8 mouse cellular contexts compared by ENCODE assay signal in genomic region chr19:3767276-3767780, GRCm38 (mm10). TPM values are rescaled to one million over a fixed set of nuclear protein-coding genes. Genes with fewer than 3 reads are reported as not detected.
A peak's percentile ranks its signal among the peaks of the same experiment; 100 is the strongest.
DNase-seq lines count a peak whose midpoint lies in the region; ATAC-seq and TF ChIP-seq lines count a peak whose summit lies in the region.

Kmt5b (plus strand) TSS chr19:3767421.

- H3K27ac ChIP-seq in ES-Bruce4 (ENCODE audit: insufficient read depth, low read length): peak within 1 kb of the TSS; percentile 86
- peak within 1 kb of the TSS; percentile 100 for H3K27ac ChIP-seq in embryonic fibroblast, embryonic 13.5 days (ENCODE audit: insufficient read depth, low read length)
- peak within 1 kb of the TSS; percentile 100 for H3K27ac ChIP-seq in heart, embryonic 10.5 days
- H3K27ac ChIP-seq in kidney, embryonic 16.5 days (ENCODE audit: low read length): peak within 1 kb of the TSS; percentile 100
- peak within 1 kb of the TSS; percentile 99 for H3K27ac ChIP-seq in liver, embryonic 13.5 days
- peak within 1 kb of the TSS; percentile 100 for H3K27ac ChIP-seq in neural tube, embryonic 11.5 days (ENCODE audit: low read depth, low read length)

- peak; percentile 92 for TF ChIP-seq POLR2A in ES-Bruce4 (IDR thresholded peaks at IDR 0.05; ENCODE audit: insufficient read depth, low read length)
- peak; percentile 93 for TF ChIP-seq POLR2A in embryonic fibroblast, embryonic 13.5 days (IDR thresholded peaks at IDR 0.05; ENCODE audit: low read depth, low read length)

- ATAC-seq in kidney, embryonic 16.5 days (ENCODE audit: low FRiP score, low TSS enrichment): peak; percentile 47
- ATAC-seq in liver, embryonic 13.5 days (ENCODE audit: low read depth): no peak
- peak; percentile 74 for ATAC-seq in neural tube, embryonic 11.5 days (ENCODE audit: insufficient read depth, low FRiP score, low TSS enrichment)

- peak within 1 kb of the TSS; percentile 96 for H3K9ac ChIP-seq in ES-Bruce4 (ENCODE audit: low read depth, poor library complexity, severe bottlenecking)
- peak within 1 kb of the TSS; percentile 100 for H3K9ac ChIP-seq in kidney, embryonic 16.5 days (replicated peaks; ENCODE audit: low read length)
- peak within 1 kb of the TSS; percentile 99 for H3K9ac ChIP-seq in liver, embryonic 13.5 days
- H3K9ac ChIP-seq in neural tube, embryonic 11.5 days (ENCODE audit: low read length): peak within 1 kb of the TSS; percentile 100

- peaks cover 2% of the 10 kb centered on the region for H3K4me1 ChIP-seq in ES-Bruce4 (ENCODE audit: control insufficient read depth, insufficient read depth, low read length)
- H3K4me1 ChIP-seq in embryonic fibroblast, embryonic 13.5 days (ENCODE audit: control insufficient read depth, insufficient read depth, low read length): peaks cover 5% of the 10 kb centered on the region; the same call in 1 of the 2 replicates
- peaks cover 9% of the 10 kb centered on the region for H3K4me1 ChIP-seq in heart, embryonic 10.5 days
- peaks cover 11% of the 10 kb centered on the region for H3K4me1 ChIP-seq in kidney, embryonic 16.5 days (ENCODE audit: insufficient read depth, low read length)
- H3K4me1 ChIP-seq in liver, embryonic 13.5 days (replicated peaks): peaks cover 27% of the 10 kb centered on the region
- peaks cover 12% of the 10 kb centered on the region for H3K4me1 ChIP-seq in neural tube, embryonic 11.5 days (ENCODE audit: control insufficient read depth, insufficient read depth, low read length)

- no peaks in the 10 kb centered on the region for H3K36me3 ChIP-seq in ES-Bruce4 (ENCODE audit: control insufficient read depth, insufficient read depth, low read length, poor library complexity, severe bottlenecking)
- 0 out of 2 replicates have a peak, but pooled peaks cover 5% of the 10 kb centered on the region for H3K36me3 ChIP-seq in heart, embryonic 10.5 days
- H3K36me3 ChIP-seq in kidney, embryonic 16.5 days (ENCODE audit: insufficient read depth, low read length): no peaks in the 10 kb centered on the region
- 0 out of 2 replicates have a peak, but pooled peaks cover 5% of the 10 kb centered on the region for H3K36me3 ChIP-seq in liver, embryonic 13.5 days
- H3K36me3 ChIP-seq in neural tube, embryonic 11.5 days (ENCODE audit: control insufficient read depth, insufficient read depth, low read length): no peaks in the 10 kb centered on the region

- H3K4me3 ChIP-seq in ES-Bruce4 (ENCODE audit: low read depth, low read length): peak within 1 kb of the TSS; percentile 63
- peak within 1 kb of the TSS; percentile 82 for H3K4me3 ChIP-seq in embryonic fibroblast, embryonic 13.5 days (ENCODE audit: insufficient read depth, low read length)
- H3K4me3 ChIP-seq in heart, embryonic 10.5 days: peak within 1 kb of the TSS; percentile 100
- H3K4me3 ChIP-seq in kidney, embryonic 16.5 days (ENCODE audit: low read length): peak within 1 kb of the TSS; percentile 85
- peak within 1 kb of the TSS; percentile 98 for H3K4me3 ChIP-seq in liver, embryonic 13.5 days (replicated peaks)
- H3K4me3 ChIP-seq in neural tube, embryonic 11.5 days (ENCODE audit: low read depth, low read length): peak within 1 kb of the TSS; percentile 98

- DNase-seq in adrenal gland, adult 2 months: no peak
- DNase-seq in heart, embryonic 10.5 days (ENCODE audit: low spot score): peak; percentile 87
- DNase-seq in liver, embryonic 13.5 days: peak; percentile 29
- no peak for DNase-seq in neural tube, embryonic 11.5 days (ENCODE audit: low spot score)
- no peak for DNase-seq in testis, postnatal 10 days (ENCODE audit: low spot score)

- no peak for TF ChIP-seq CTCF in ES-Bruce4 (IDR thresholded peaks at IDR 0.05; ENCODE audit: low read depth, low read length)
- no peak for TF ChIP-seq CTCF in embryonic fibroblast, embryonic 13.5 days (IDR thresholded peaks at IDR 0.05; ENCODE audit: borderline replicate concordance, insufficient read depth, low read length)

- peak within 1 kb of the TSS; percentile 83 for H3K4me2 ChIP-seq in kidney, embryonic 16.5 days (replicated peaks; ENCODE audit: low read depth, low read length)
- peak within 1 kb of the TSS; percentile 89 for H3K4me2 ChIP-seq in liver, embryonic 13.5 days
- H3K4me2 ChIP-seq in neural tube, embryonic 11.5 days (ENCODE audit: low read depth): peak within 1 kb of the TSS; percentile 92

- under 1% methylated on average over 39 of the region's 39 CpGs for WGBS in heart, embryonic 10.5 days
- WGBS in kidney, embryonic 16.5 days: under 1% methylated on average over 39 of the region's 39 CpGs
- under 1% methylated on average over 39 of the region's 39 CpGs for WGBS in liver, embryonic 13.5 days (ENCODE audit: insufficient replicate concordance)
- WGBS in neural tube, embryonic 11.5 days: under 1% methylated on average over 39 of the region's 39 CpGs

- no peaks in the 10 kb centered on the region for H3K27me3 ChIP-seq in ES-Bruce4 (ENCODE audit: control insufficient read depth, insufficient read depth, low read length, poor library complexity, severe bottlenecking)
- H3K27me3 ChIP-seq in heart, embryonic 10.5 days (ENCODE audit: insufficient read depth, poor library complexity, severe bottlenecking): peaks cover 8% of the 10 kb centered on the region; the same call in 1 of the 2 replicates
- no peaks in the 10 kb centered on the region for H3K27me3 ChIP-seq in kidney, embryonic 16.5 days (ENCODE audit: insufficient read depth, low read length)
- H3K27me3 ChIP-seq in liver, embryonic 13.5 days: peaks cover 22% of the 10 kb centered on the region; the same call in 1 of the 2 replicates
- H3K27me3 ChIP-seq in neural tube, embryonic 11.5 days (ENCODE audit: control insufficient read depth, insufficient read depth, low read length): no peaks in the 10 kb centered on the region

- peak; percentile 51; the same call in 1 of the 2 replicates for TF ChIP-seq EP300 in ES-Bruce4 (IDR thresholded peaks at IDR 0.05; ENCODE audit: insufficient read depth, low read depth, low read length)

- H3K9me3 ChIP-seq in ES-Bruce4 (replicated peaks; ENCODE audit: control insufficient read depth, insufficient read depth, low read length, poor library complexity, severe bottlenecking): no peaks in the 10 kb centered on the region
- no peaks in the 10 kb centered on the region for H3K9me3 ChIP-seq in heart, embryonic 10.5 days
- H3K9me3 ChIP-seq in kidney, embryonic 16.5 days (ENCODE audit: low read length): no peaks in the 10 kb centered on the region
- no peaks in the 10 kb centered on the region for H3K9me3 ChIP-seq in liver, embryonic 13.5 days (replicated peaks)
- no peaks in the 10 kb centered on the region for H3K9me3 ChIP-seq in neural tube, embryonic 11.5 days (ENCODE audit: control insufficient read depth, low read length)

RNA-seq across cellular contexts. Expression of gene Kmt5b, which starts in this region (rescaled TPM):
- polyA plus RNA-seq in ES-Bruce4 (2011; ENCODE audit: insufficient read depth, insufficient read length, low read depth, missing spikeins): 34.6 and 39.4 TPM in 2 replicates
- total RNA-seq in adrenal gland, adult 2 months (2021): 10 to 100 TPM; 40.6 to 52.5 TPM
- 14.2 and 14.9 TPM in 2 replicates for polyA plus RNA-seq in adrenal gland, adult 2 months (2012; rRNA removed)
- polyA plus RNA-seq in embryonic fibroblast, embryonic 13.5 days (2011; ENCODE audit: insufficient read length, low read depth, missing spikeins): 36.9 and 47.1 TPM in 2 replicates
- 21.6 and 24.1 TPM in 2 replicates for polyA plus RNA-seq in heart, embryonic 10.5 days (2016; fragmentation: Nextera tagmentation; extraction: Ambion mirVana)
- polyA plus RNA-seq in kidney, embryonic 16.5 days (2015; fragmentation: Nextera tagmentation; extraction: Ambion mirVana): 28.1 and 30.6 TPM in 2 replicates
- 6.5 and 8.9 TPM in 2 replicates for polyA plus RNA-seq in liver, embryonic 13.5 days (2015; fragmentation: Nextera tagmentation; extraction: Ambion mirVana)
- 40.7 and 42.0 TPM in 2 replicates for polyA plus RNA-seq in neural tube, embryonic 11.5 days (2014; fragmentation: Nextera tagmentation; extraction: Ambion mirVana)

Comparison
In these comparisons a context has a peak if more than half of its experiments do, and no peak if none do; other contexts are left out.
1. DNase-seq: peak in heart, embryonic 10.5 days (single experiment) and liver, embryonic 13.5 days (single experiment); none in adrenal gland, adult 2 months (single experiment), neural tube, embryonic 11.5 days (single experiment) and testis, postnatal 10 days (single experiment).
2. Peak in every context shown above with its lines, with median percentiles within 50 percentile points of each other: H3K27ac ChIP-seq, H3K4me3 ChIP-seq, H3K9ac ChIP-seq and H3K4me2 ChIP-seq.